Mouse (Mus musculus): ENCODE measurements around the gene Cdkn2aip.

The Cdkn2aip gene

GRCm38 (mm10) chr8:47659463-47659862, 54.3 kb downstream of the Cdkn2aip start:
- no peak for DNase-seq (ENCODE audit: low spot score in 2 of 2)
